Mouse (Mus musculus) granulocyte monocyte progenitor cell, adult 5-6 weeks (primary cell): ENCODE data around the gene Scimp. TPM values are rescaled to one million over a fixed set of nuclear protein-coding genes. Genes with fewer than 3 reads are reported as not detected.

Source experiments
- total RNA-seq, 2 experiments: library from RNA; stranded (forward) in 1 of 2; stranded (reverse) in 1 of 2; fragments of 200-712, 200-1000 nt in 1 of 2; fragments of >200 nt in 1 of 2; fragmentation: Nextera tagmentation in 1 of 2; gene quantifications; 2 replicates each; pipeline ENCODE4 v1.2.3; 2014 to 2017

Scimp gene
- total RNA-seq, 2 experiments from 2014 or later: not detected

Other genes with a start within 250 kb of the Scimp start
- gene Mink1, start 249.7 kb downstream of the Scimp start, total RNA-seq (2014; fragmentation: Nextera tagmentation): 25.0 and 36.1 TPM in 2 replicates
- 11.2 and 13.3 TPM in 2 replicates for gene Mink1, start 249.7 kb downstream of the Scimp start, total RNA-seq (2017)
- gene 4930544D05Rik, start 196.7 kb downstream of the Scimp start, total RNA-seq (2014; fragmentation: Nextera tagmentation): 1.2 TPM in 1 of 2 replicates, not detected in the other
- not detected in 2 replicates for gene 4930544D05Rik, start 196.7 kb downstream of the Scimp start, total RNA-seq (2017)
- not detected in 2 replicates for gene Chrne, start 193.4 kb downstream of the Scimp start, total RNA-seq (2014; fragmentation: Nextera tagmentation)
- 0.26 TPM in 1 of 2 replicates, not detected in the other for gene Chrne, start 193.4 kb downstream of the Scimp start, total RNA-seq (2017)
- not detected in 2 replicates for gene Gp1ba, start 173.5 kb downstream of the Scimp start, total RNA-seq (2014; fragmentation: Nextera tagmentation)
- not detected in 2 replicates for gene Gp1ba, start 173.5 kb downstream of the Scimp start, total RNA-seq (2017)
- gene Rnf167, start 165.4 kb downstream of the Scimp start, total RNA-seq (2014; fragmentation: Nextera tagmentation): 35.4 and 51.1 TPM in 2 replicates
- gene Rnf167, start 165.4 kb downstream of the Scimp start, total RNA-seq (2017): 32.7 and 34.6 TPM in 2 replicates
- gene Slc25a11, start 165.1 kb downstream of the Scimp start, total RNA-seq (2014; fragmentation: Nextera tagmentation): 80.9 and 91.7 TPM in 2 replicates
- gene Slc25a11, start 165.1 kb downstream of the Scimp start, total RNA-seq (2017): 63.3 and 67.7 TPM in 2 replicates
- 1,205 and 1,364 TPM in 2 replicates for gene Pfn1, start 157.9 kb downstream of the Scimp start, total RNA-seq (2014; fragmentation: Nextera tagmentation)
- gene Pfn1, start 157.9 kb downstream of the Scimp start, total RNA-seq (2017): 425 and 461 TPM in 2 replicates
- gene Eno3, start 155.4 kb downstream of the Scimp start, total RNA-seq (2014; fragmentation: Nextera tagmentation): 14.9 and 18.9 TPM in 2 replicates
- gene Eno3, start 155.4 kb downstream of the Scimp start, total RNA-seq (2017): 4.5 and 5.9 TPM in 2 replicates
- gene Spag7, start 143.2 kb downstream of the Scimp start, total RNA-seq (2014; fragmentation: Nextera tagmentation): 91.0 and 130 TPM in 2 replicates
- gene Spag7, start 143.2 kb downstream of the Scimp start, total RNA-seq (2017): 46.8 and 49.8 TPM in 2 replicates
- 18.7 and 25.2 TPM in 2 replicates for gene Camta2, start 124.5 kb downstream of the Scimp start, total RNA-seq (2014; fragmentation: Nextera tagmentation)
- 1.5 and 3.0 TPM in 2 replicates for gene Camta2, start 124.5 kb downstream of the Scimp start, total RNA-seq (2017)
- gene Inca1, start 112.4 kb downstream of the Scimp start, total RNA-seq (2014; fragmentation: Nextera tagmentation): not detected in 2 replicates
- not detected in 2 replicates for gene Inca1, start 112.4 kb downstream of the Scimp start, total RNA-seq (2017)
- 3.6 and 8.3 TPM in 2 replicates for gene Kif1c, start 112.0 kb downstream of the Scimp start, total RNA-seq (2014; fragmentation: Nextera tagmentation)
- 4.5 and 5.7 TPM in 2 replicates for gene Kif1c, start 112.0 kb downstream of the Scimp start, total RNA-seq (2017)
- 0.45 and 2.1 TPM in 2 replicates for gene Zfp3, start 48.4 kb downstream of the Scimp start, total RNA-seq (2014; fragmentation: Nextera tagmentation)
- gene Zfp3, start 48.4 kb downstream of the Scimp start, total RNA-seq (2017): 0.26 and 1.0 TPM in 2 replicates
- 20.4 and 22.5 TPM in 2 replicates for gene Rabep1, start 32.2 kb upstream of the Scimp start, total RNA-seq (2014; fragmentation: Nextera tagmentation)
- 32.1 and 36.9 TPM in 2 replicates for gene Rabep1, start 32.2 kb upstream of the Scimp start, total RNA-seq (2017)
- gene Nup88, start 157.4 kb upstream of the Scimp start, total RNA-seq (2014; fragmentation: Nextera tagmentation): 102 and 108 TPM in 2 replicates
- 155 and 164 TPM in 2 replicates for gene Nup88, start 157.4 kb upstream of the Scimp start, total RNA-seq (2017)
- gene Rpain, start 157.6 kb upstream of the Scimp start, total RNA-seq (2014; fragmentation: Nextera tagmentation): 42.4 and 73.8 TPM in 2 replicates
- 25.2 and 55.4 TPM in 2 replicates for gene Rpain, start 157.6 kb upstream of the Scimp start, total RNA-seq (2017)
- gene C1qbp, start 170.4 kb upstream of the Scimp start, total RNA-seq (2014; fragmentation: Nextera tagmentation): 425 and 440 TPM in 2 replicates
- 107 and 155 TPM in 2 replicates for gene C1qbp, start 170.4 kb upstream of the Scimp start, total RNA-seq (2017)
- gene Dhx33, start 191.9 kb upstream of the Scimp start, total RNA-seq (2014; fragmentation: Nextera tagmentation): 32.3 and 34.3 TPM in 2 replicates
- gene Dhx33, start 191.9 kb upstream of the Scimp start, total RNA-seq (2017): 36.6 and 42.6 TPM in 2 replicates
- gene Mis12, start 207.0 kb upstream of the Scimp start, total RNA-seq (2014; fragmentation: Nextera tagmentation): 34.3 and 37.5 TPM in 2 replicates
- gene Mis12, start 207.0 kb upstream of the Scimp start, total RNA-seq (2017): 30.1 and 34.5 TPM in 2 replicates
- gene Derl2, start 207.3 kb upstream of the Scimp start, total RNA-seq (2014; fragmentation: Nextera tagmentation): 24.5 and 34.0 TPM in 2 replicates
- 48.3 and 48.8 TPM in 2 replicates for gene Derl2, start 207.3 kb upstream of the Scimp start, total RNA-seq (2017)
- not detected in 2 replicates for gene 6330403K07Rik, start 220.9 kb upstream of the Scimp start, total RNA-seq (2014; fragmentation: Nextera tagmentation)
- gene 6330403K07Rik, start 220.9 kb upstream of the Scimp start, total RNA-seq (2017): not detected in 2 replicates